Mouse (Mus musculus) cerebellum, postnatal 10 days (tissue): ENCODE measurements around the gene Fam69b.

ENCODE experiments used
- DNase-seq, 2 experiments: peaks; one replicate each; pipeline ENCODE4 v3.0.0; 2021; ENCODE audit warnings: mixed read lengths in 2 of 2

Gene Fam69b

GRCm38 (mm10) chr2:26663551-26663950 lies 35.3 kb downstream of the Fam69b start:
- peak; percentile 73 to 79 for DNase-seq

GRCm38 (mm10) chr2:26668746-26669145 lies 40.5 kb downstream of the Fam69b start:
- no peak for DNase-seq

DNA sequence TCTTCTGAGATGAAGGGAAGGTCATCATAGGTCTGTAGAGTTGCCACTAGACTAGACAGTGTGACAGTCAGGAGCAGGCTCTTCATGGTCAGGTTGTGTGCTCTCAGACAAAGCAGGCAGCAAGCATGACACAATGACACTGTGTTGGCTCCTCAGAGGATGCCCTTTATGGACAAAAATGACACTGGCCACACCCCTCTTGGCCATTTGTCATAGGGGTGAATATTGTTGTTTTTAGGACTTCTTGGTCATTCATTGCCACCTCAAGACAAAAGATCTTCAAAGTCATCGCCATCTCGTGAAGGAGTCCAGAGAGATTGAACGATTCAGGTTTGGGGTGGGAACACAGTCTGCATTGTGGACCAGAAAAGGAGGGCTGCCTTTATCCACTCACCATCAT lies 42.9 kb downstream of the Fam69b start, which contains the start of gene Lcn4:
Lcn4 (minus strand) TSS at position 101 of the 400 bp plus-strand sequence.
- DNase-seq = no peak
